Mouse (Mus musculus) hindbrain, embryonic 15.5 days (tissue): ENCODE results near the gene Gpx8. TPM values are rescaled to one million over a fixed set of nuclear protein-coding genes. Genes with fewer than 3 reads are reported as not detected.

Experiments
- ATAC-seq: fragments of 200-750 bp; cut with Nextera tagmentation; 2 replicates; pipeline ENCODE4 v1.8.0; 2017; ENCODE audit warnings: low read depth, moderate number of reproducible peaks, moderate TSS enrichment; ENCODE audit not compliant: low FRiP score
- H3K27ac ChIP-seq: fragments of 300-500 bp; sonication (generic); replicated peaks from 2 replicates; pipeline ENCODE4 v1.5.1; 2015; ENCODE audit warnings: mild to moderate bottlenecking, inconsistent platforms
- H3K27me3 ChIP-seq: fragments of 300-500 bp; sonication (generic); 2 replicates; pipeline ENCODE4 v1.6.1; 2015; ENCODE audit warnings: control low read depth, inconsistent platforms
- H3K36me3 ChIP-seq: fragments of 300-500 bp; sonication (generic); 2 replicates; pipeline ENCODE4 v1.6.1; 2015; ENCODE audit warnings: control low read depth, inconsistent platforms
- H3K4me1 ChIP-seq: fragments of 300-500 bp; sonication (generic); replicated peaks from 2 replicates; pipeline ENCODE4 v1.6.1; 2015; ENCODE audit warnings: control low read depth, inconsistent platforms
- H3K4me2 ChIP-seq: fragments of 300-500 bp; sonication (generic); 2 replicates; pipeline ENCODE4 v1.6.1; 2015; ENCODE audit warnings: moderate library complexity, mild to moderate bottlenecking, inconsistent platforms
- H3K4me3 ChIP-seq: fragments of 300-500 bp; sonication (generic); 2 replicates; pipeline ENCODE4 v1.5.1; 2015; ENCODE audit warnings: mild to moderate bottlenecking, inconsistent platforms
- H3K9ac ChIP-seq: fragments of 300-500 bp; sonication (generic); 2 replicates; pipeline ENCODE4 v1.6.1; 2015; ENCODE audit warnings: inconsistent platforms
- H3K9me3 ChIP-seq: fragments of 300-500 bp; sonication (generic); 2 replicates; pipeline ENCODE4 v1.6.1; 2016; ENCODE audit warnings: control low read depth, inconsistent platforms
- WGBS: fragments of 180-500 bp; shearing (Covaris S2); methylation state at CpG from one replicate; pipeline ENCODE4 v1.1.7; 2015; 5-methylcytosine and 5-hydroxymethylcytosine counted together
- polyA plus RNA-seq: library from polyadenylated mRNA; unstranded; fragments of >200 nt; fragmentation: Nextera tagmentation; extraction: Ambion mirVana; gene quantifications from 2 replicates; pipeline ENCODE4 v1.2.1, GENCODE M21; 2015

Gpx8 gene
- polyA plus RNA-seq, 1 experiment from 2014 or later = 59.0 TPM

GRCm38 (mm10) chr13:113047018-113047417 lies 808 bp upstream of the Gpx8 start:
- ATAC-seq = peak; percentile 72
- Histone ChIP-seq H3K4me2 (peak overlapping the region; percentile 81), H3K4me3 (no peak overlapping the region), H3K9ac (no peak overlapping the region), H3K9me3 (no peaks in the 10 kb centered on the region), H3K4me1 (peaks cover 3% of the 10 kb centered on the region; the same call in 1 of the 2 replicates), H3K27ac (no peak overlapping the region), H3K36me3 (no peaks in the 10 kb centered on the region), H3K27me3 (no peaks in the 10 kb centered on the region)

- no peaks in the 10 kb centered on the region for H3K27me3 ChIP-seq
- no peaks in the 10 kb centered on the region for H3K36me3 ChIP-seq
- peak overlapping the region; percentile 35 for H3K9ac ChIP-seq
- peaks cover 3% of the 10 kb centered on the region; the same call in 1 of the 2 replicates for H3K4me1 ChIP-seq
- peak overlapping the region; percentile 48 for H3K4me3 ChIP-seq
- H3K27ac ChIP-seq = 0 out of 2 replicates have a peak overlapping the region, but pooled peaks have one; percentile 34
- ATAC-seq = no peak
- peak overlapping the region; percentile 81 for H3K4me2 ChIP-seq
- no peaks in the 10 kb centered on the region for H3K9me3 ChIP-seq
- WGBS = 26% methylated on average over 18 of the region's 18 CpGs
Measured at GRCm38 (mm10) chr13:113045458-113046110, 626 bp downstream of the Gpx8 start.

GRCm38 (mm10) chr13:113044876-113045275 lies 1.3 kb downstream of the Gpx8 start:
- Histone ChIP-seq H3K4me3 (no peak overlapping the region), H3K36me3 (no peaks in the 10 kb centered on the region), H3K9me3 (no peaks in the 10 kb centered on the region), H3K9ac (no peak overlapping the region), H3K27me3 (no peaks in the 10 kb centered on the region), H3K4me1 (peaks cover 3% of the 10 kb centered on the region; the same call in 1 of the 2 replicates), H3K27ac (no peak overlapping the region), H3K4me2 (peak overlapping the region; percentile 81)
- WGBS = 81% methylated on average over 3 of the region's 3 CpGs
- no peak for ATAC-seq

DNA sequence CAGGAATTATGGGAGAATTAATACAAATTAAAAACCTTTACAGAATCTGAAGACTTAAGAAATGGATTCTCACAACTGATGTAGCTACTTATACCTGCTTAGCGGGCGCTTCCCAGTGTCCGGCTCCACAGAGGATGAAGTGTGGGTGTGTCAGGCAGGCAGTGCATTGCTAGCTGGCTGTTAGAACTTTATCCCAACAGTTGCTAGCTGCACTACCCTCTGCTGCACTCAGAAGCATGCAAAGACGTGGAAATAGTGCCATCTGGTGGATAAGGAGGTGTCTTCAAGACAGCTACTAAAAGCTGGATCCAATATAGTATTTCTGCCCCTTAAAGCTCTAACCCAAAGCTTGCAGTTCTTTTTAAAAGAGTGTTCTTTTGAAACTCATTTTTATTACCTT lies 10.4 kb downstream of the Gpx8 start:
- ATAC-seq = peak; percentile 82
- H3K4me3 ChIP-seq = peak overlapping the region; percentile 48
- 0% methylated on average over 4 of the region's 4 CpGs for WGBS
- H3K4me1 ChIP-seq = peaks cover 21% of the 10 kb centered on the region
- H3K9ac ChIP-seq = no peak overlapping the region
- no peak overlapping the region for H3K27ac ChIP-seq
- H3K4me2 ChIP-seq = peak overlapping the region; percentile 97
- no peaks in the 10 kb centered on the region for H3K9me3 ChIP-seq
- no peaks in the 10 kb centered on the region for H3K36me3 ChIP-seq
- peaks cover 27% of the 10 kb centered on the region for H3K27me3 ChIP-seq

GRCm38 (mm10) chr13:113034950-113035421 lies 11.2 kb downstream of the Gpx8 start, which contains the start of gene Cdc20b:
Cdc20b (plus strand) TSS chr13:113035111.
- peak within 1 kb of the TSS; percentile 48 for H3K4me3 ChIP-seq
- no peak for ATAC-seq
- H3K36me3 ChIP-seq = no peaks in the 10 kb centered on the region
- no peaks in the 10 kb centered on the region for H3K9me3 ChIP-seq
- peaks cover 21% of the 10 kb centered on the region for H3K4me1 ChIP-seq
- H3K4me2 ChIP-seq = peak within 1 kb of the TSS; percentile 97
- WGBS = under 1% methylated on average over 46 of the region's 46 CpGs
- no peak within 1 kb of the TSS for H3K27ac ChIP-seq
- H3K9ac ChIP-seq = peak within 1 kb of the TSS; percentile 43
- H3K27me3 ChIP-seq = peaks cover 32% of the 10 kb centered on the region

GRCm38 (mm10) chr13:113034271-113034886 lies 11.8 kb downstream of the Gpx8 start:
- peaks cover 35% of the 10 kb centered on the region for H3K27me3 ChIP-seq
- H3K4me3 ChIP-seq = peak overlapping the region; percentile 48
- no peaks in the 10 kb centered on the region for H3K9me3 ChIP-seq
- ATAC-seq = no peak
- no peaks in the 10 kb centered on the region for H3K36me3 ChIP-seq
- 2% methylated on average over 11 of the region's 11 CpGs for WGBS
- H3K4me1 ChIP-seq = peaks cover 21% of the 10 kb centered on the region
- H3K27ac ChIP-seq = no peak overlapping the region
- peak overlapping the region; percentile 43; the same call in 1 of the 2 replicates for H3K9ac ChIP-seq
- peak overlapping the region; percentile 97 for H3K4me2 ChIP-seq

- Histone ChIP-seq H3K4me1 (peaks cover 21% of the 10 kb centered on the region), H3K9ac (no peak overlapping the region), H3K27ac (no peak overlapping the region), H3K27me3 (peaks cover 33% of the 10 kb centered on the region), H3K36me3 (no peaks in the 10 kb centered on the region), H3K9me3 (no peaks in the 10 kb centered on the region), H3K4me3 (no peak overlapping the region), H3K4me2 (peak overlapping the region; percentile 86)
- ATAC-seq = no peak
Measured at GRCm38 (mm10) chr13:113032831-113033230, 13.4 kb downstream of the Gpx8 start.

- Histone ChIP-seq H3K4me2 (peak overlapping the region; percentile 86), H3K4me1 (peaks cover 21% of the 10 kb centered on the region), H3K9me3 (no peaks in the 10 kb centered on the region), H3K27me3 (peaks cover 29% of the 10 kb centered on the region), H3K4me3 (peak overlapping the region; percentile 70), H3K27ac (peak overlapping the region; percentile 84), H3K9ac (peak overlapping the region; percentile 59), H3K36me3 (no peaks in the 10 kb centered on the region)
- under 1% methylated on average over 40 of the region's 40 CpGs for WGBS
- peak; percentile 69 for ATAC-seq
Measured at GRCm38 (mm10) chr13:113031792-113032571, 14.2 kb downstream of the Gpx8 start.

GRCm38 (mm10) chr13:113031351-113031750 lies 14.9 kb downstream of the Gpx8 start:
- Histone ChIP-seq H3K4me3 (peak overlapping the region; percentile 70), H3K9me3 (no peaks in the 10 kb centered on the region), H3K36me3 (no peaks in the 10 kb centered on the region), H3K27me3 (peaks cover 29% of the 10 kb centered on the region), H3K4me1 (peaks cover 21% of the 10 kb centered on the region), H3K27ac (peak overlapping the region; percentile 84; the same call in 1 of the 2 replicates), H3K4me2 (peak overlapping the region; percentile 86), H3K9ac (peak overlapping the region; percentile 59)
- under 1% methylated on average over 7 of the region's 7 CpGs for WGBS
- peak; percentile 32 for ATAC-seq

DNA sequence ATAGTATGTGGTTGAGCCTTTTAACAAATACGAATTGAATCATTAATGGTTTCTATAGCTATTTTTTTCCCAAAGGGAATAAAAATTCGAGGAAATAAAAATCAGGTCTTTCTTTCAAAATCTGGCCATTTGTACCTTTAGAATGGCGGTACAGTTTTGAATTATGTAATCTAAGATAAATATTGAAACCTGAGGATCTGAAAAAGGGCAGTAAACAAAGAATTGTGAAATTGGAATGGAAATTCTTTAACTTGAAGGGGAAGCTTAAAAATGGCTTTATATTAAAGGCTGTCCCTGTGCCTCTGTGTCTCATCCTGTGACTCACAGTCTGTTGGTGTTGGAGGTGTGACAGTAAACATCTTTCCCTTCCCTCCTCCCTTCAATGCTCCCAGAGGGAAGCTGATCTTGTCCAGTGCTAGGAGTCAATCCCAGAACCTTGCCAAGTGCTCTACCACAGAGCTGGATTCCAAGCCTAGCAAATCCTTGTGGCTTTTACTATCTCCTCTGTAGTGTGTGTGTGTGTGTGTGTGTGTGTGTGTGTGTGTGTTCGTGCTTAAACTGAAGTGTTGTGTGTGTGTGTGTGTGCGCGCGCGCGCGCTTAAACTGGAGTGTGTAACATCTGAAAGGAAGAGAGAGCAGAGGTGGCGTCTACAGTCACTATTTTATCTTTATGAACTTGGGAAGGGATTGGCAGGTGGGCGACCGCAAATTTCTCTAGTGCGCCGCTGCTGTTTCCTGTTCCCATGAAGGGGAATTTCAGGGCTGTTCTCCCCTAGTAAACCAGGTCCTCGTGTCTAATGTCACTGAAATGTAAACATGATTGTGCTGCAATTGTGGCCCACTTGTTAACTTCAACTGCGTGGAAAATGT lies 22.7 kb downstream of the Gpx8 start:
- no peaks in the 10 kb centered on the region for H3K9me3 ChIP-seq
- ATAC-seq = no peak
- H3K36me3 ChIP-seq = no peaks in the 10 kb centered on the region
- H3K9ac ChIP-seq = no peak overlapping the region
- no peak overlapping the region for H3K27ac ChIP-seq
- no peak overlapping the region for H3K4me3 ChIP-seq
- no peaks in the 10 kb centered on the region for H3K27me3 ChIP-seq
- H3K4me2 ChIP-seq = no peak overlapping the region
- H3K4me1 ChIP-seq = no peaks in the 10 kb centered on the region
- WGBS = 89% methylated on average over 17 of the region's 17 CpGs

- H3K9me3 ChIP-seq = no peaks in the 10 kb centered on the region
- 74% methylated on average over 8 of the region's 8 CpGs for WGBS
- H3K4me1 ChIP-seq = no peaks in the 10 kb centered on the region
- no peaks in the 10 kb centered on the region for H3K36me3 ChIP-seq
- no peak for ATAC-seq
- H3K27me3 ChIP-seq = no peaks in the 10 kb centered on the region
- H3K27ac ChIP-seq = no peak overlapping the region
- no peak overlapping the region for H3K4me2 ChIP-seq
- H3K4me3 ChIP-seq = no peak overlapping the region
- H3K9ac ChIP-seq = no peak overlapping the region
Measured at GRCm38 (mm10) chr13:113022467-113022866, 23.7 kb downstream of the Gpx8 start.
